Mouse (Mus musculus) ES-Bruce4 (cell line): ENCODE data around the gene Scd4. TPM values are rescaled to one million over a fixed set of nuclear protein-coding genes. Genes with fewer than 3 reads are reported as not detected.

Source experiments
- H3K27ac ChIP-seq: 2 replicates; pipeline ENCODE4 v1.5.1; 2012; ENCODE audit warnings: low read length, inconsistent platforms; ENCODE audit not compliant: insufficient read depth
- H3K27me3 ChIP-seq: 2 replicates; pipeline ENCODE4 v1.6.1; 2012; ENCODE audit warnings: mild to moderate bottlenecking, low read length, inconsistent platforms; ENCODE audit not compliant: control insufficient read depth, poor library complexity, insufficient read depth, severe bottlenecking
- H3K36me3 ChIP-seq: 2 replicates; pipeline ENCODE4 v1.6.1; 2012; ENCODE audit warnings: inconsistent platforms, mild to moderate bottlenecking, low read length, moderate library complexity; ENCODE audit not compliant: control insufficient read depth, poor library complexity, insufficient read depth, severe bottlenecking
- H3K4me1 ChIP-seq: one replicate; pipeline ENCODE4 v1.8.1; 2011; ENCODE audit warnings: low read length; ENCODE audit not compliant: control insufficient read depth, insufficient read depth
- H3K4me3 ChIP-seq: 2 replicates; pipeline ENCODE4 v1.5.1; 2011; ENCODE audit warnings: low read depth, mild to moderate bottlenecking, low read length
- H3K9ac ChIP-seq: 2 replicates; pipeline ENCODE4 v1.6.1; 2012; ENCODE audit warnings: low read depth, mild to moderate bottlenecking, inconsistent platforms; ENCODE audit not compliant: poor library complexity, severe bottlenecking
- H3K9me3 ChIP-seq: replicated peaks from 2 replicates; pipeline ENCODE4 v1.6.1; 2012; ENCODE audit warnings: mild to moderate bottlenecking, low read length, inconsistent platforms; ENCODE audit not compliant: control insufficient read depth, poor library complexity, insufficient read depth, severe bottlenecking
- CTCF ChIP-seq: IDR thresholded peaks from one replicate; pipeline ENCODE4 v1.8.1; 2011; ENCODE audit warnings: low read depth, low read length
- EP300 ChIP-seq: IDR thresholded peaks from 2 replicates; pipeline ENCODE4 v1.6.1; 2011; ENCODE audit warnings: low read depth, low read length; ENCODE audit not compliant: insufficient read depth
- POLR2A ChIP-seq: IDR thresholded peaks from one replicate; pipeline ENCODE4 v1.8.1; 2011; ENCODE audit warnings: low read length; ENCODE audit not compliant: insufficient read depth
- polyA plus RNA-seq: library from polyadenylated mRNA; stranded (reverse); fragments of >200 nt; gene quantifications from 2 replicates; pipeline ENCODE4 v1.2.4, GENCODE M21; 2011; ENCODE audit warnings: low read depth; ENCODE audit not compliant: missing spikeins, insufficient read depth, insufficient read length

Gene Scd4
- polyA plus RNA-seq, 1 experiment, result 0.19 TPM

- H3K4me1 ChIP-seq, result peaks cover 2% of the 10 kb centered on the region
- H3K27ac ChIP-seq, result no peak overlapping the region
- peaks cover 93% of the 10 kb centered on the region for H3K36me3 ChIP-seq
Measured at GRCm38 (mm10) chr19:44302901-44303300, 30.0 kb upstream of the Scd4 start.

GRCm38 (mm10) chr19:44303502-44303901 is 29.4 kb upstream of the Scd4 start:
- no peak overlapping the region for H3K9ac ChIP-seq
- no peaks in the 10 kb centered on the region for H3K4me1 ChIP-seq
- no peaks in the 10 kb centered on the region for H3K9me3 ChIP-seq
- H3K27ac ChIP-seq, result no peak overlapping the region
- H3K4me3 ChIP-seq, result no peak overlapping the region
- peaks cover 89% of the 10 kb centered on the region for H3K36me3 ChIP-seq
- TF ChIP-seq CTCF, result no peak
- TF ChIP-seq POLR2A, result no peak
- no peak for TF ChIP-seq EP300
- H3K27me3 ChIP-seq, result no peaks in the 10 kb centered on the region

More at GRCm38 (mm10) chr19:44302901-44303300, 30.0 kb upstream of the Scd4 start:
- TF ChIP-seq CTCF, result no peak
- no peak for TF ChIP-seq EP300
- no peak for TF ChIP-seq POLR2A
- Histone ChIP-seq H3K9ac (no peak overlapping the region), H3K9me3 (no peaks in the 10 kb centered on the region), H3K27me3 (no peaks in the 10 kb centered on the region), H3K4me3 (no peak overlapping the region)

GRCm38 (mm10) chr19:44304419-44304818 is 28.5 kb upstream of the Scd4 start:
- no peaks in the 10 kb centered on the region for H3K4me1 ChIP-seq
- no peak overlapping the region for H3K27ac ChIP-seq
- TF ChIP-seq EP300 (no peak), CTCF (no peak), POLR2A (no peak)
- no peaks in the 10 kb centered on the region for H3K27me3 ChIP-seq
- no peak overlapping the region for H3K4me3 ChIP-seq
- no peaks in the 10 kb centered on the region for H3K9me3 ChIP-seq
- H3K36me3 ChIP-seq, result peaks cover 84% of the 10 kb centered on the region
- H3K9ac ChIP-seq, result no peak overlapping the region

- no peaks in the 10 kb centered on the region for H3K27me3 ChIP-seq
- H3K9ac ChIP-seq, result no peak overlapping the region
- H3K27ac ChIP-seq, result no peak overlapping the region
- no peak for TF ChIP-seq POLR2A
- no peak for TF ChIP-seq EP300
- TF ChIP-seq CTCF, result no peak
- no peaks in the 10 kb centered on the region for H3K9me3 ChIP-seq
- no peak overlapping the region for H3K4me3 ChIP-seq
- H3K36me3 ChIP-seq, result peaks cover 79% of the 10 kb centered on the region
- H3K4me1 ChIP-seq, result no peaks in the 10 kb centered on the region
Measured at GRCm38 (mm10) chr19:44304851-44305510, 27.9 kb upstream of the Scd4 start.

- H3K27me3 ChIP-seq, result no peaks in the 10 kb centered on the region
- H3K9me3 ChIP-seq, result no peaks in the 10 kb centered on the region
- no peak overlapping the region for H3K4me3 ChIP-seq
- no peaks in the 10 kb centered on the region for H3K4me1 ChIP-seq
- no peak overlapping the region for H3K27ac ChIP-seq
- peaks cover 72% of the 10 kb centered on the region for H3K36me3 ChIP-seq
- H3K9ac ChIP-seq, result no peak overlapping the region
- TF ChIP-seq CTCF (no peak), POLR2A (no peak), EP300 (no peak)
Measured at GRCm38 (mm10) chr19:44305701-44306100, 27.2 kb upstream of the Scd4 start.

DNA sequence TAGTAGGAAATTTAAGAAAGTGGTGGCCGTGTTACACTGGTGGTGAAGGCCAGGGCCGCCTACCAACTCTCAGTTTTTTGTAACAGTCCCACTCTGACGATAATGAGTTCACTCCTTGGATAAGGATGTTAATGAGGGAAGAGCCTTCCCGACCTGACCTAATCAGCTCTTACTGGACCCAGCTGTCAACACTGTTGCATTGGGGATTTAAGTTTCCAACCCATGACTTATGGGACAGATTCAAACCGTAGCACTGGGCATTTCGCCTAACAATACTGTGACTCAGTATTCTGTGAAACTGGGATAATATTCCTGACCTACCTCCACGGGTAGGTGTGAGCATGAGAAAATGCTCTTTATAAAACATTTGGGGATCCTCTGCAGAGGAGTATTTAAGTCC is 26.7 kb upstream of the Scd4 start:
- no peaks in the 10 kb centered on the region for H3K27me3 ChIP-seq
- no peaks in the 10 kb centered on the region for H3K9me3 ChIP-seq
- no peak overlapping the region for H3K27ac ChIP-seq
- peaks cover 67% of the 10 kb centered on the region for H3K36me3 ChIP-seq
- no peak overlapping the region for H3K9ac ChIP-seq
- no peak for TF ChIP-seq CTCF
- TF ChIP-seq EP300, result no peak
- TF ChIP-seq POLR2A, result no peak
- H3K4me3 ChIP-seq, result no peak overlapping the region
- no peaks in the 10 kb centered on the region for H3K4me1 ChIP-seq
